Mouse (Mus musculus): ENCODE measurements around the gene Gm17509.

The Gm17509 gene

GRCm38 (mm10) chr13:117220501-117221321, at the start of gene Gm17509:
Gene Gm17509 (minus strand): TSS chr13:117221075.
- under 1% methylated on average over 67 of the region's 67 CpGs for WGBS

GRCm38 (mm10) chr13:117267963-117268362, 47.1 kb upstream of the Gm17509 start:
- 95% methylated on average over 14 of the region's 14 CpGs for WGBS

- WGBS, result 83% methylated on average over 2 of the region's 2 CpGs
Observed at GRCm38 (mm10) chr13:117266156-117266555, 45.3 kb upstream of the Gm17509 start.

- 90% methylated on average over 4 of the region's 4 CpGs for WGBS
Observed at GRCm38 (mm10) chr13:117260704-117261103, 39.8 kb upstream of the Gm17509 start.

- 86% methylated on average over 5 of the region's 5 CpGs for WGBS
Observed at GRCm38 (mm10) chr13:117242621-117243020, 21.7 kb upstream of the Gm17509 start.

- 81% methylated on average over 3 of the region's 3 CpGs for WGBS
Observed at GRCm38 (mm10) chr13:117242063-117242462, 21.2 kb upstream of the Gm17509 start.

GRCm38 (mm10) chr13:117237111-117237510, 16.2 kb upstream of the Gm17509 start:
- whole genome bisulfite sequencing, result 92% methylated on average over 4 of the region's 4 CpGs

- WGBS, result 46% methylated on average over 11 of the region's 11 CpGs
Observed at GRCm38 (mm10) chr13:117235530-117236212, 14.8 kb upstream of the Gm17509 start.

- WGBS, result 58% methylated on average over 7 of the region's 7 CpGs
Observed at GRCm38 (mm10) chr13:117234486-117234885, 13.6 kb upstream of the Gm17509 start.

- WGBS, result 83% methylated on average over 8 of the region's 8 CpGs
Observed at GRCm38 (mm10) chr13:117233808-117234207, 12.9 kb upstream of the Gm17509 start.

GRCm38 (mm10) chr13:117230371-117231110, 9.7 kb upstream of the Gm17509 start:
- 78% methylated on average over 6 of the region's 6 CpGs for WGBS

- 84% methylated on average over 6 of the region's 6 CpGs for WGBS
Observed at GRCm38 (mm10) chr13:117225561-117225960, 4.7 kb upstream of the Gm17509 start.

GRCm38 (mm10) chr13:117224901-117225300, 4.0 kb upstream of the Gm17509 start:
- 63% methylated on average over 2 of the region's 2 CpGs for WGBS

- 75% methylated on average over 5 of the region's 5 CpGs for WGBS
Observed at GRCm38 (mm10) chr13:117223125-117223524, 2.2 kb upstream of the Gm17509 start.

GRCm38 (mm10) chr13:117219871-117220500, 889 bp downstream of the Gm17509 start:
- WGBS, result 24% methylated on average over 16 of the region's 16 CpGs

GRCm38 (mm10) chr13:117218092-117218491, 2.8 kb downstream of the Gm17509 start:
- 88% methylated on average over 2 of the region's 2 CpGs for WGBS

GRCm38 (mm10) chr13:117217621-117218020, 3.3 kb downstream of the Gm17509 start:
- 45% methylated on average over 11 of the region's 11 CpGs for WGBS

GRCm38 (mm10) chr13:117216752-117217363, 4.0 kb downstream of the Gm17509 start:
- 39% methylated on average over 9 of the region's 9 CpGs for WGBS

GRCm38 (mm10) chr13:117216126-117216525, 4.7 kb downstream of the Gm17509 start:
- WGBS, result 22% methylated on average over 10 of the region's 10 CpGs

GRCm38 (mm10) chr13:117215481-117215880, 5.4 kb downstream of the Gm17509 start:
- 46% methylated on average over 10 of the region's 10 CpGs for WGBS

- 80% methylated on average over 11 of the region's 11 CpGs for WGBS
Observed at GRCm38 (mm10) chr13:117211386-117211875, 9.4 kb downstream of the Gm17509 start.

All from cerebral cortex, adult 2 months (tissue).